Mouse (Mus musculus) C2C12 (cell line): Measurements from ENCODE around the gene Xkr7.

ENCODE experiments used
- CTCF ChIP-seq: IDR thresholded peaks from one replicate; pipeline ENCODE4 v1.5.1; 2011; ENCODE audit not compliant: control insufficient read depth, insufficient read depth, insufficient read length
- FOSL1 ChIP-seq: IDR thresholded peaks from one replicate; pipeline ENCODE4 v1.8.0; 2011; ENCODE audit warnings: mild to moderate bottlenecking, low read length; ENCODE audit not compliant: poor library complexity, insufficient read depth, severe bottlenecking
- MAX ChIP-seq: IDR thresholded peaks from one replicate; pipeline ENCODE4 v1.6.1; 2011; ENCODE audit warnings: mild to moderate bottlenecking, control low read depth
- MYOD1 ChIP-seq: IDR thresholded peaks from one replicate; pipeline ENCODE4 v1.6.1; 2011; ENCODE audit warnings: low read depth; ENCODE audit not compliant: control insufficient read depth, insufficient read length
- MYOG ChIP-seq: IDR thresholded peaks from one replicate; pipeline ENCODE4 v1.6.1; 2011; ENCODE audit not compliant: control insufficient read depth, insufficient read length; ENCODE audit errors: extremely low read depth
- USF1 ChIP-seq: IDR thresholded peaks from one replicate; pipeline ENCODE4 v1.6.1; 2011; ENCODE audit warnings: low read depth, mild to moderate bottlenecking, control low read depth, moderate library complexity

DNA sequence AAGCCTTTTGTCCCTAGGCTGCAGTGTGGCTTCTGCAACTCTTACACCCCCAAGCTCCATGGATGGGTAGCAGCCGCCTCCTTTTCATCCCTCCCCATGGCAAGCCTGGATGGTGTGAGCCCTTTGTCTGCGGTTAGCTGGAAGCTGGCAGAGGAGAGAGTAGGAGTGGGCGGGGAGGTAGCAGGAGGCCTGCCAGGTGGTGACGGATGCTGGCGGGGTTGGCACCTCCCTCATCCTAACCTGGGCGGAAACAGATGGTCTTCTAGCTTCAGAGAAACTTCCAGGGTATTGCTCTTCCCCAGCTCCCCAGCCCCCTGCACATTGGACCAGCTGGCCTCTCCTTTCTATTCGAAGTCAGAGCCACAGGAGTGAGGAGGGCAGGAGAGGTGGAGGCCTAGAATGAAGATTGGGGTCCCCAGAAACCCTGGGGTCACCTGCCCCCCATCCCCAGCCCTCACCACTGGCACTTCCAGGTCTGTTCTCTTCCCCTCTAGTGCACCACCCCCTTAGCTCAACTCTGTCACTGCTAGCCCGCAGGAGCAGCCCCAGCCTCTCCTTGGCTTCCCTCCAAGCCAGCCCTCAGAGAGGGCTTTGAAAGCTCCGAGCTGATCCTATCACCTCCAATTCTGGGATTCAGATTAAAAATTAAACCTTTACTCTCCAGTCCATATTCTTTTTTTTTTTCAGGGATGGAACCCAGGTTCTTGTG is 17.8 kb downstream of the Xkr7 start:
- no peak for TF ChIP-seq CTCF
- no peak for TF ChIP-seq MAX
- TF ChIP-seq MYOG: no peak
- no peak for TF ChIP-seq MYOD1
- no peak for TF ChIP-seq USF1
- no peak for TF ChIP-seq FOSL1
